Mouse (Mus musculus) MN1 (cell line): ENCODE measurements at regions not wholly inside any gene's neighbourhood (a gene's known extent, or its start where the extent isn't known, plus 50 kb on each side); places are given as distances from the start of the nearest gene placed in this dataset.

Experiments used
- DNase-seq: peaks from one replicate; pipeline ENCODE4 v3.0.0-alpha.2; 2016; ENCODE audit warnings: low spot score

GRCm38 (mm10) chr9:50138341-50138978, 206.3 kb downstream of the Rpl10-ps3 start:
- no peak for DNase-seq

- DNase-seq = no peak
Observed at GRCm38 (mm10) chr9:50136636-50136985, 208.2 kb downstream of the Rpl10-ps3 start.

GRCm38 (mm10) chr9:50135939-50136635, 208.7 kb downstream of the Rpl10-ps3 start:
- DNase-seq = no peak

GRCm38 (mm10) chr9:50124241-50124640, 220.5 kb downstream of the Rpl10-ps3 start:
- no peak for DNase-seq

GRCm38 (mm10) chr9:50120820-50121599, 223.8 kb downstream of the Rpl10-ps3 start:
- no peak for DNase-seq

GRCm38 (mm10) chr9:50119412-50119811, 225.4 kb downstream of the Rpl10-ps3 start:
- no peak for DNase-seq

GRCm38 (mm10) chr9:50118578-50118977, 226.2 kb downstream of the Rpl10-ps3 start:
- DNase-seq = no peak

GRCm38 (mm10) chr9:50106551-50106950, 238.2 kb downstream of the Rpl10-ps3 start:
- DNase-seq = no peak

- DNase-seq = no peak
Observed at GRCm38 (mm10) chr9:50102766-50103165, 242.0 kb downstream of the Rpl10-ps3 start.

GRCm38 (mm10) chr9:50101061-50101460, 243.7 kb downstream of the Rpl10-ps3 start:
- no peak for DNase-seq

- no peak for DNase-seq
Observed at GRCm38 (mm10) chr9:50090968-50091367, 253.8 kb downstream of the Rpl10-ps3 start.

GRCm38 (mm10) chr9:50089916-50090315, 254.9 kb downstream of the Rpl10-ps3 start:
- DNase-seq = peak; percentile 12

GRCm38 (mm10) chr9:50080205-50080604, 264.6 kb downstream of the Rpl10-ps3 start:
- no peak for DNase-seq

GRCm38 (mm10) chr9:50068576-50068975, 269.9 kb upstream of the Ncam1 start:
- no peak for DNase-seq

- no peak for DNase-seq
Observed at GRCm38 (mm10) chr9:50067729-50068225, 269.1 kb upstream of the Ncam1 start.

GRCm38 (mm10) chr9:50064505-50065229, 265.9 kb upstream of the Ncam1 start:
- DNase-seq = peak; percentile 7

- DNase-seq = peak; percentile 73
Observed at GRCm38 (mm10) chr9:50038231-50038630, 239.5 kb upstream of the Ncam1 start.

GRCm38 (mm10) chr9:50032322-50033158, 233.8 kb upstream of the Ncam1 start:
- DNase-seq = no peak

GRCm38 (mm10) chr9:50031318-50031717, 232.6 kb upstream of the Ncam1 start:
- DNase-seq = no peak

GRCm38 (mm10) chr9:50029030-50029429, 230.3 kb upstream of the Ncam1 start:
- DNase-seq = no peak

GRCm38 (mm10) chr9:50028573-50028972, 229.8 kb upstream of the Ncam1 start:
- DNase-seq = no peak
